Mouse (Mus musculus) lung, adult 2 months (tissue): ENCODE results near the gene Defb9. TPM values are rescaled to one million over a fixed set of nuclear protein-coding genes. Genes with fewer than 3 reads are reported as not detected.
"Not testable (repeated sequence)": the region's sequence is repeated elsewhere in the genome, so short reads cannot be mapped to it uniquely, and the experiment has no call there.

Experiments used
- DNase-seq: peaks from one replicate; pipeline ENCODE4 v3.0.0; 2022
- H3K4me1 ChIP-seq: fragments of 200-500 bp; 2 replicates; pipeline ENCODE4 v1.6.1; 2011; ENCODE audit warnings: low read length; ENCODE audit not compliant: control insufficient read depth, insufficient read depth
- H3K4me3 ChIP-seq: fragments of 200-500 bp; replicated peaks from 2 replicates; pipeline ENCODE3; 2011; ENCODE audit warnings: low read depth, mild to moderate bottlenecking, control low read depth, low read length; ENCODE audit errors: extremely low read depth
- CTCF ChIP-seq: fragments of 200-500 bp; IDR thresholded peaks from 2 replicates; pipeline ENCODE4 v1.5.1; 2011; ENCODE audit warnings: mild to moderate bottlenecking, low read length, control low read depth; ENCODE audit not compliant: insufficient read depth
- POLR2A ChIP-seq: fragments of 200-500 bp; IDR thresholded peaks from 2 replicates; pipeline ENCODE4 v1.6.1; 2011; ENCODE audit warnings: low read depth, mild to moderate bottlenecking, control low read depth, low read length, borderline replicate concordance; ENCODE audit errors: extremely low read depth
- whole genome bisulfite sequencing: fragments of 180-500 bp; shearing (Covaris S2); methylation state at CpG from one replicate; pipeline ENCODE4 v1.1.7; 2018; 5-methylcytosine and 5-hydroxymethylcytosine counted together
- polyA plus RNA-seq: library from polyadenylated mRNA; depleted of rRNA; stranded (reverse); fragments of >200 nt; gene quantifications from 2 replicates; pipeline ENCODE4 v1.2.3, GENCODE M21; 2012; rRNA removed

The Defb9 gene
- not detected in 2 replicates for polyA plus RNA-seq

DNA sequence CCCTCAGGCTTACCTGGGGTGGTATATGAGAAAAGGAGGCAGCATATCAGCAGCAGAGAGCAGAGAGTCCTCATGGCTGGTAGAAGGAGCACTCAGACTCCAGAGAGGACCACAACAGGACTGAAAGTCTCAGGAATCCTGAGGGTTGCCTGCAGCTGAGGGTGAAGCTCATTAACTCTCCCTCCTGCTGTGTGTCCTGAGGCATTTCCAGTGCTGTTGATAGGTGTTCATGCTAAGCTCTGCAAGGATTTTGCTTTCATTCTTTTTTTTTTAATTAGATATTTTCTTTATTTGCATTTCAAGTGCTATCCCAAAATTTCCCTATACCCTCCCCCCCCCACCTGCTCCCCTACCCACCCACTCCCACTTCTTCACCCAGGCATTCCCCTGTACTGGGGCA, at the start of gene Defb9:
Gene Defb9 (minus strand): TSS at position 101 of the 400 bp plus-strand sequence.
- H3K4me1 ChIP-seq, H3K4me3 ChIP-seq, DNase-seq: not testable (repeated sequence)

DNA sequence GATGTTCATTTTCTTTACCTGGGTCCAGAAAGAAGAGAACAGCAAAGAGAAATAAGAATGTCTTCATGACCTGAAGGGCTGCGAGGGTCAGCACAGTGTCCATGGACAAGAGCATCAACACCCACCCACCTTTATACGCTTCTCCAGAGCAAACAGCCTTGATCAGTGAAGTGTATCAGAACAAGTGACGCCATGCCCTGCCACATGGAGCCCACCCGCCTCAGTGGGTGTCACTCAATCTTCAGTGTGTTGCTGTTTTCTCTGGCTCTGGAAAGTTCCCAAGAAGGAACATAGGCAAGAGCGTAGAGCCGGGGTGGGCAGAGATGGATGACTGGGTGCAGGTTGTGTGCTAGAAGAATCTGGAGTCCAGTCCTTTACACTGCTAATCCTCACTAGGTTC, 47.4 kb upstream of the Defb9 start, which contains the start of gene Defb15:
Gene Defb15 (minus strand): TSS at position 101 of the 400 bp plus-strand sequence.
- no peak for DNase-seq
- TF ChIP-seq POLR2A = no peak
- no peak for TF ChIP-seq CTCF
- 91% methylated on average over 6 of the region's 6 CpGs for WGBS
- Histone ChIP-seq H3K4me3 (no peak within 1 kb of the TSS), H3K4me1 (no peaks in the 10 kb centered on the region)

GRCm38 (mm10) chr8:21930754-21931153, 45.5 kb upstream of the Defb9 start:
- WGBS = 81% methylated on average over 3 of the region's 3 CpGs
- not testable (repeated sequence) for H3K4me1 ChIP-seq, H3K4me3 ChIP-seq, DNase-seq

- Histone ChIP-seq H3K4me1 (no peaks in the 10 kb centered on the region), H3K4me3 (no peak overlapping the region)
- WGBS = 78% methylated on average over 3 of the region's 3 CpGs
- no peak for TF ChIP-seq POLR2A
- TF ChIP-seq CTCF = no peak
- no peak for DNase-seq
These were observed 30.4 kb upstream of the Defb9 start for GRCm38 (mm10) chr8:21915625-21916024.

DNA sequence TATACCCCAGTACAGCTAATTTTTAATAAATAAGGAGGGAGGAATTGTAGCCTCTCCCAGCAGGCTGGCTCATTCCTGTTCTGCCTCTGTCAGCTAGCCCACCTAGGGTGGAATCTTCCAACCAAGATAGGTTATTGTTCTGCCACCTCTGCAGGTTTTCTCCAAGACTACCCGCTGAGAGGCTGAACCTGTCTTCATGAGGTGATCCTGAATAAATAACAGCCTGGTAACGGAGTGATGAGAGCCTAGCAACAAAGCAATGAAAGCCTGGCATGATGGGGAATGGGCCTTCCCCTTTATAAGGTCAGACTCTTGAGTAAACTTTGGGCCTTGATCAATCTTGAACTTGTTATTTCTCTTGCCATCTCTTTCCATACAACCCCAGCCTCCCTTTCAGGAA, 27.3 kb upstream of the Defb9 start:
- no peak for DNase-seq
- TF ChIP-seq CTCF (no peak), POLR2A (no peak)
- no peaks in the 10 kb centered on the region for H3K4me1 ChIP-seq
- WGBS = 13% methylated on average over 2 of the region's 2 CpGs
- no peak overlapping the region for H3K4me3 ChIP-seq

- no peak for TF ChIP-seq POLR2A
- TF ChIP-seq CTCF = no peak
- Histone ChIP-seq H3K4me3 (no peak overlapping the region), H3K4me1 (no peaks in the 10 kb centered on the region)
- WGBS = 14% methylated on average over 1 of the region's 1 CpGs
- no peak for DNase-seq
These were observed 26.7 kb upstream of the Defb9 start for GRCm38 (mm10) chr8:21911931-21912330.

- DNase-seq = not testable (repeated sequence)
These were observed 21.1 kb upstream of the Defb9 start, which contains the start of gene Defb11 for GRCm38 (mm10) chr8:21906290-21906689. Gene Defb11 (minus strand): TSS chr8:21906412.

DNA sequence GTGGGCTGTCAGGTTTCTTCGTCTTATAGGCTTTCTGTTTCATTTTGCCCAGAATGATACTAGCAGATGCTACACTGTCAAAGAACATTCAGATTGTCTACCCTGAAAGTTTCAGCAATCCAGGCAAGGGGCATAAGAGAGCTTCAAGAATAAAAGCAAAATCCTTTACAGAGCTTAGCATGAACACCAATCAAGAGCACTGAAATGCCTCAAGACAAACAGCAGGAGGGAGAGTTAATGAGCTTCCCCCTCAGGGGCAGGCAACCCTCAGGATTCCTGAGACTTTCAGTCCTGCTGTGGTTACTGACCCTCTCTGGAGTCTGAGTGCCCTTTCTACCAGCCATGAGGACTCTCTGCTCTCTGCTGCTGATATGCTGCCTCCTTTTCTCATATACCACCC, 26.6 kb downstream of the Defb9 start, which contains the start of gene Defb10:
Gene Defb10 (plus strand): TSS at position 316 of the 400 bp plus-strand sequence.
- H3K4me3 ChIP-seq, DNase-seq, H3K4me1 ChIP-seq: not testable (repeated sequence)
- WGBS = 53% methylated on average over 1 of the region's 1 CpGs

More at GRCm38 (mm10) chr8:21906290-21906689, 21.1 kb upstream of the Defb9 start, which contains the start of gene Defb11:
- H3K4me3 ChIP-seq, H3K4me1 ChIP-seq: not testable (repeated sequence)

Other genes with a start within 250 kb of the Defb9 start
- gene Defa17, start 229.6 kb downstream of the Defb9 start, polyA plus RNA-seq = not detected in 2 replicates
- gene Defa34, start 219.6 kb downstream of the Defb9 start, polyA plus RNA-seq = not detected in 2 replicates
- gene AY761184, start 181.8 kb downstream of the Defb9 start, polyA plus RNA-seq = not detected in 2 replicates
- gene Defa24, start 150.9 kb downstream of the Defb9 start, polyA plus RNA-seq = 0.45 TPM in 1 of 2 replicates, not detected in the other
- not detected in 2 replicates for gene Defb50, start 61.9 kb downstream of the Defb9 start, polyA plus RNA-seq
- gene Defb2, start 45.5 kb downstream of the Defb9 start, polyA plus RNA-seq = not detected in 2 replicates
- gene Defb10, start 26.5 kb downstream of the Defb9 start, polyA plus RNA-seq = not detected in 2 replicates
- gene Defb11, start 21.0 kb upstream of the Defb9 start, polyA plus RNA-seq = not detected in 2 replicates
- gene Defb15, start 47.3 kb upstream of the Defb9 start, polyA plus RNA-seq = not detected in 2 replicates
- gene Defb35, start 52.9 kb upstream of the Defb9 start, polyA plus RNA-seq = not detected in 2 replicates
- gene Defb13, start 61.3 kb upstream of the Defb9 start, polyA plus RNA-seq = not detected in 2 replicates
- gene Fam90a1a, start 73.3 kb upstream of the Defb9 start, polyA plus RNA-seq = not detected in 2 replicates
- not detected in 2 replicates for gene Ccdc70, start 84.4 kb upstream of the Defb9 start, polyA plus RNA-seq
- gene Atp7b, start 174.9 kb upstream of the Defb9 start, polyA plus RNA-seq = 20.0 and 21.5 TPM in 2 replicates
- gene Alg11, start 175.3 kb upstream of the Defb9 start, polyA plus RNA-seq = 3.8 and 5.7 TPM in 2 replicates
- gene Nek5, start 239.6 kb upstream of the Defb9 start, polyA plus RNA-seq = 2.7 and 4.2 TPM in 2 replicates